Comparison of ENCODE assay signal across 13 mouse cellular contexts in the genomic region with DNA sequence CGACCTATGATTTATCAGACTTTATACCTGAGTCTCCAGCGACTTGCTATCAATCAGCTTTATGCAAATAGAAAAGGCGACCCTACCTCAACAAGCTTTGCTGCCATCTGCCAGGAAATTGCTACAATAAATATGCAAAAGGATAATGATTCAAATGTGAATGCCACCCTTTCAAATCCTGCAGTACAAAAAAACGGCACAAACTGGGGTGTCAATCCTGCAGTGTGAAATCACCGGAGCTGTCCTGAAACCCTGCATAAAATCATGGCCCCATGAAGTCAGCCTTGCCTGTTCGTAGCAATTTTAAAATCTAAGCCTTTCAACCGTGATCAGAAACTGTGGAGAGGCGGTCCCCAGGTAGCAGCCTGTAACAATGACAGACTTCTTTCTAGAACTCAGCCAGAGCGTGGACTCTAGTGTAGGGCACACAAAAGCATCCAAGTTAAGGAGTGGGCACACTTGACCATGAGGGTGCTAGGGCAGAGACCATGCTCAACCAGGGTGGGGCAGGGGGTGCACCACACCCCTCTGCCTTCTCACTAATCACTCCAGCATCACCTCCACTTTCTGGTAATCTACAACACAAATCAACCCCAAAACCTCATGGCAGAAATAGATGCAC. TPM values are rescaled to one million over a fixed set of nuclear protein-coding genes. Genes with fewer than 3 reads are reported as not detected.
DNase-seq lines count a peak whose midpoint lies in the region; ATAC-seq and TF ChIP-seq lines count a peak whose summit lies in the region.
"Had no signal": no experiment of that assay in that cellular context is flagged by ENCODE, and none has a peak within 500 bp of the region (broad histone marks: within the 10 kb centered on the region; RNA-seq: fewer than 3 reads in every experiment).

No protein-coding gene starts in this region.

- no peaks in the 10 kb centered on the region for H3K9me3 ChIP-seq in stomach, embryonic 14.5 days (ENCODE audit: control insufficient read depth, low read depth, low read length)
- H3K9me3 ChIP-seq in stomach, postnatal 0 days (ENCODE audit: control insufficient read depth, low read length) = no peaks in the 10 kb centered on the region
- H3K9me3 ChIP-seq in hindbrain, embryonic 11.5 days (ENCODE audit: control insufficient read depth, low read length) = no peaks in the 10 kb centered on the region
- H3K9me3 ChIP-seq in midbrain, embryonic 13.5 days = no peaks in the 10 kb centered on the region
- H3K9me3 ChIP-seq: embryonic facial prominence, embryonic 13.5 days; liver, embryonic 15.5 days had no signal

- H3K9ac ChIP-seq in stomach, embryonic 14.5 days (replicated peaks; ENCODE audit: low read depth, low read length) = no peak overlapping the region
- H3K9ac ChIP-seq in stomach, postnatal 0 days (ENCODE audit: low read length) = no peak overlapping the region
- no peak overlapping the region for H3K9ac ChIP-seq in hindbrain, embryonic 11.5 days (ENCODE audit: low read depth, low read length)
- H3K9ac ChIP-seq in midbrain, embryonic 13.5 days (replicated peaks) = peak overlapping the region; percentile 34; the same call in 1 of the 2 replicates
- H3K9ac ChIP-seq: embryonic facial prominence, embryonic 13.5 days; liver, embryonic 15.5 days had no signal

- no peaks in the 10 kb centered on the region for H3K36me3 ChIP-seq in stomach, embryonic 14.5 days (ENCODE audit: control insufficient read depth, insufficient read depth, low read length)
- H3K36me3 ChIP-seq in stomach, postnatal 0 days (ENCODE audit: control insufficient read depth, insufficient read depth, low read length) = no peaks in the 10 kb centered on the region
- no peaks in the 10 kb centered on the region for H3K36me3 ChIP-seq in hindbrain, embryonic 11.5 days (ENCODE audit: control insufficient read depth, insufficient read depth, low read length)
- peaks cover 2% of the 10 kb centered on the region; the same call in 1 of the 2 replicates for H3K36me3 ChIP-seq in midbrain, embryonic 13.5 days
- H3K36me3 ChIP-seq: liver, embryonic 15.5 days had no signal

- ATAC-seq in stomach, embryonic 14.5 days (ENCODE audit: insufficient number of reproducible peaks, insufficient read depth, low FRiP score, low read depth) = no peak
- ATAC-seq in stomach, postnatal 0 days (ENCODE audit: low FRiP score, low TSS enrichment) = no peak
- peak; percentile 49 for ATAC-seq in hindbrain, embryonic 11.5 days (ENCODE audit: low FRiP score)
- ATAC-seq in midbrain, embryonic 13.5 days = peak; percentile 47
- ATAC-seq in activated CD4-positive, CD25-positive, alpha-beta regulatory T cell, adult 4 months = no peak

- no peak for DNase-seq in stomach, postnatal 0 days (ENCODE audit: low spot score)
- no peak for DNase-seq in hindbrain, embryonic 11.5 days (ENCODE audit: low spot score)
- no peak for DNase-seq in adrenal gland, postnatal 10 days
- DNase-seq in kidney, adult 11 months = no peak
- DNase-seq: cerebellum, postnatal 10 days; kidney, adult 18-20 months had no signal

- H3K4me3 ChIP-seq in stomach, embryonic 14.5 days (ENCODE audit: low read depth, low read length) = no peak overlapping the region
- no peak overlapping the region for H3K4me3 ChIP-seq in stomach, postnatal 0 days (ENCODE audit: low read depth, low read length)
- H3K4me3 ChIP-seq in hindbrain, embryonic 11.5 days (ENCODE audit: low read depth, low read length) = no peak overlapping the region
- no peak overlapping the region for H3K4me3 ChIP-seq in midbrain, embryonic 13.5 days (replicated peaks)
- H3K4me3 ChIP-seq: embryonic facial prominence, embryonic 13.5 days; liver, embryonic 15.5 days; megakaryocyte, embryonic 14.5 days had no signal

- H3K27me3 ChIP-seq in stomach, embryonic 14.5 days (ENCODE audit: control insufficient read depth, insufficient read depth, low read length) = no peaks in the 10 kb centered on the region
- H3K27me3 ChIP-seq in stomach, postnatal 0 days (ENCODE audit: control insufficient read depth, insufficient read depth, low read length) = no peaks in the 10 kb centered on the region
- no peaks in the 10 kb centered on the region for H3K27me3 ChIP-seq in hindbrain, embryonic 11.5 days (ENCODE audit: control insufficient read depth, insufficient read depth, low read length)
- H3K27me3 ChIP-seq in midbrain, embryonic 13.5 days = no peaks in the 10 kb centered on the region
- H3K27me3 ChIP-seq: embryonic facial prominence, embryonic 13.5 days had no signal

- no peak for TF ChIP-seq EP300 in stomach, postnatal 0 days (optimal IDR thresholded peaks at IDR 0.05)

- H3K27ac ChIP-seq in stomach, embryonic 14.5 days (ENCODE audit: low read length) = peak overlapping the region; percentile 21; the same call in 1 of the 2 replicates
- no peak overlapping the region for H3K27ac ChIP-seq in stomach, postnatal 0 days (replicated peaks)
- peak overlapping the region; percentile 47 for H3K27ac ChIP-seq in hindbrain, embryonic 11.5 days (ENCODE audit: low read depth, low read length)
- H3K27ac ChIP-seq in midbrain, embryonic 13.5 days = peak overlapping the region; percentile 85
- H3K27ac ChIP-seq: embryonic facial prominence, embryonic 13.5 days; liver, embryonic 15.5 days had no signal

- peaks cover 17% of the 10 kb centered on the region for H3K4me1 ChIP-seq in stomach, embryonic 14.5 days (ENCODE audit: control insufficient read depth, insufficient read depth, low read length)
- H3K4me1 ChIP-seq in stomach, postnatal 0 days (replicated peaks; ENCODE audit: control insufficient read depth, insufficient read depth) = peaks cover 5% of the 10 kb centered on the region; the same call in 1 of the 2 replicates
- H3K4me1 ChIP-seq in hindbrain, embryonic 11.5 days (replicated peaks; ENCODE audit: control insufficient read depth, insufficient read depth, low read length) = 0 out of 2 replicates have a peak, but pooled peaks cover 4% of the 10 kb centered on the region
- H3K4me1 ChIP-seq in midbrain, embryonic 13.5 days (replicated peaks) = peaks cover 43% of the 10 kb centered on the region
- H3K4me1 ChIP-seq: liver, embryonic 15.5 days had no signal

- no peak for TF ChIP-seq CTCF in stomach, postnatal 0 days (IDR thresholded peaks at IDR 0.05; ENCODE audit: low read depth)

- no peak overlapping the region for H3K4me2 ChIP-seq in stomach, embryonic 14.5 days (replicated peaks; ENCODE audit: low read depth, low read length)
- no peak overlapping the region for H3K4me2 ChIP-seq in stomach, postnatal 0 days (replicated peaks; ENCODE audit: low read depth)
- H3K4me2 ChIP-seq in hindbrain, embryonic 11.5 days (replicated peaks; ENCODE audit: low read depth, low read length) = no peak overlapping the region
- no peak overlapping the region for H3K4me2 ChIP-seq in midbrain, embryonic 13.5 days (replicated peaks)
- H3K4me2 ChIP-seq: embryonic facial prominence, embryonic 13.5 days; heart, embryonic 11.5 days; liver, embryonic 15.5 days had no signal

- 53% methylated on average over 9 of the region's 9 CpGs for WGBS in stomach, embryonic 14.5 days
- 56% methylated on average over 9 of the region's 9 CpGs for WGBS in stomach, postnatal 0 days
- WGBS in hindbrain, embryonic 11.5 days = 58% methylated on average over 9 of the region's 9 CpGs
- 20% methylated on average over 9 of the region's 9 CpGs for WGBS in midbrain, embryonic 13.5 days

RNA-seq across cellular contexts. Expression of a gene that starts 40.6 kb away (rescaled TPM):
- 30.2 and 32.6 TPM in 2 replicates for polyA plus RNA-seq in stomach, embryonic 14.5 days (2014; fragmentation: Nextera tagmentation; extraction: Ambion mirVana)
- 19.4 and 24.1 TPM in 2 replicates for polyA plus RNA-seq in stomach, postnatal 0 days (2015; fragmentation: Nextera tagmentation; extraction: Ambion mirVana)
- 5.6 and 7.2 TPM in 2 replicates for polyA plus RNA-seq in hindbrain, embryonic 11.5 days (2014; fragmentation: Nextera tagmentation; extraction: Ambion mirVana)
- polyA plus RNA-seq in midbrain, embryonic 13.5 days (2015; fragmentation: Nextera tagmentation; extraction: Ambion mirVana) = 4.1 and 5.9 TPM in 2 replicates
- polyA plus RNA-seq in activated CD4-positive, CD25-positive, alpha-beta regulatory T cell, adult 4 months (2017; shearing (Covaris generic)) = 10 to 100 TPM; 33.8 to 34.0 TPM
- 10 to 100 TPM in 1 of 2 experiments, 1 to 10 TPM in 1; 9.9 to 20.0 TPM for total RNA-seq in adrenal gland, postnatal 10 days (2021)

Comparison
In these comparisons a context has a peak if more than half of its experiments do, and no peak if none do; other contexts are left out.
1. ATAC-seq: peak in hindbrain, embryonic 11.5 days (single experiment) and midbrain, embryonic 13.5 days (single experiment); none in stomach, embryonic 14.5 days (single experiment), stomach, postnatal 0 days (single experiment) and activated CD4-positive, CD25-positive, alpha-beta regulatory T cell, adult 4 months (single experiment).